Mouse (Mus musculus) right cerebral cortex, postnatal 10 days (tissue): ENCODE measurements around the gene Itsn1.

Experiments
- DNase-seq, 2 experiments: peaks; one replicate each; pipeline ENCODE4 v3.0.0; 2021; ENCODE audit warnings: low spot score in 2 of 2

Gene Itsn1

DNA sequence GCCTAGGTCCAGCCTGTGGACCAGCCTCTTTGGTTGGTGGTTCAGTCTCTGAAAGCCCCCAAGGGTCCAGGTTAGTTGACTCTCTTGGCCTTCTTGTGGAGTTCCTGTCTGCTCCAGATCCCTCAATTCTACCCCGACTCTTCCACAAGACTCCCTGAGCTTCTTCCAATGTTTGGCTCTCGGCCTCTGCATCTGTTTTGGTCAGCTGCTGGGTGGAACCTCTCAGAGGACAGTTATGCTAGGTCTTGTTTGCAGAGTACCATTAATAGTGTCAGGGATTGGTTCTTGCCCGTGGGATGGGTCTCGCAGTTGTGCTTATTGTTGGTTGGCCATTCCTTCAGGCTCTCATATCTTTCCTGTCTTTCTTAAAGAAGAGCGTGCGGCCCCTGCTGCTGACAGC is 39.5 kb downstream of the Itsn1 start:
- peak in 1 of 2 experiments; percentile 17 for DNase-seq

DNA sequence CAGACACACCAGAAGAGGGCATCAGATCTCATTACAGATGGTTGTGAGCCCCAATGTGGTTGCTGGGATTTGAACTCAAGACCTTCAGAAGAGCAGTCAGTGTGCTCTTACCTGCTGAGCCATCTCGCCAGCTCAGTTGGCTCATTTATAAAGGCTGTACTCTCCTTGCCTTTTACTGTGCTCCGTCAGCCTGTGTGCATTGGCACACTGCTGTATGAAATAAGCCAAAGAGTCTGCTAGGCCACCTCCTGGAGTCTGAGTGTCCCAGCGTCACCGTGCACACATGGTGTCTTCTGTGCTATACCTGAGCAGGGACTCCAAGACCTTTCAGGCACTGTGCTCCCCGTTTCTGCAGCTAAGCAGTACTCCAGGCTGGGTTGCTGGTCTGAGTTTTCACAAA is 40.8 kb downstream of the Itsn1 start:
- no peak for DNase-seq

DNA sequence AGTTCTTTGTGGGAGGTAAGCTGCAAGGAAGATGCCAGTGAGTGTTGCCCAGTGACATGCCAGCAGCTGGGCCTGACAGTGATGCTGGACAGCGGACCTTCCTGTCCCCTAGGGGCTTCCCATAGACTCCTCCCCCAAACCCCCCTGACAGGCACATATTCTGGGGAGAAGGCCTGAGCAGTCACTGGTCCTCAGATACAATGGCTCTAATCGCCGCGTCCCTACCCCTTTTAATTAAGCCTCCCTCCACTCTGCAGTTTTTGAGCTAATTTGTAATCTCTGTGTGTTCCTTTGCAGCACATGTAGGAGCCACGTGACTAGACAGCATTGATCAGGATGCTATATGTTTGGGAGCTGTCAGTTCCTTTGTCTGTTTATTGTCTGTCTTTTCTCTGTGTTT is 41.6 kb downstream of the Itsn1 start:
- DNase-seq, result no peak

DNA sequence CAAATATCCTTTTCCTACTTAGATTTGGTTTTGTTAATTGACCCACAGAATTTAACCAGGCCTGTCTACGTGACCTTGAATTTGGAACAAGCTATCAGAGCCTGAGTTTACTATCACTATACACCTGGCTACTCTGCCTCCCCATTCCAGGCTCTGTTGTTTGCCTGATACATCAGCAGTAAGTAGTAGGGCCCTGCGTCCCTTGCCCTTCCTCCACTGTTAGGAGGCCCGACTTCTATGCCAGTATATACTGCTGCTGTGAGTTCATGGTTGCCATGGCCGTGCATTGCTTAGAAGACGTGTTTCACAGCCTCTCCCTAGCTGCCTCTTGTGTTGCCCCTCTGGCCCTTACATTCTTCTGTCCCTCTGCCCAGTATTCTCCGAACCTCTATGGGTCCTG is 42.3 kb downstream of the Itsn1 start:
- DNase-seq, result no peak

DNA sequence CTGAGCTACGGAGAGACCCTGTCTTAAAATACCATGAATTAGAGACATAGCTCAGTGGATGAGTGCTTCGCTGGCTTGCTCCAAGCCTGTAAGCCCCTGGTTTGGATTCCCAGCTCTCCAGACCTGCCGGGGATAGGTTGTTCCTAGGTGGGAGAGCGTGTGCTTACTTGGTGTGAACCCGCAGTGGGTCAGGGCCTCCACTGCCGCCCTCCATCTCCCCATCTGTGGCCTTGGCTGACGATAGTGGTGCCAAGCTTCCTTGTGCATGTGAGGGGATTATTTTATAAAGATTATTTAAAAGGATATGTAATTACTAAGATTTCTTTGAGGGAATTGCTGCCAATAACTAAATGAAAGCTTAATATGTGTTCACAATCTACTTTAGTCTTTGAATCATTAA is 43.5 kb downstream of the Itsn1 start:
- DNase-seq, result no peak

DNA sequence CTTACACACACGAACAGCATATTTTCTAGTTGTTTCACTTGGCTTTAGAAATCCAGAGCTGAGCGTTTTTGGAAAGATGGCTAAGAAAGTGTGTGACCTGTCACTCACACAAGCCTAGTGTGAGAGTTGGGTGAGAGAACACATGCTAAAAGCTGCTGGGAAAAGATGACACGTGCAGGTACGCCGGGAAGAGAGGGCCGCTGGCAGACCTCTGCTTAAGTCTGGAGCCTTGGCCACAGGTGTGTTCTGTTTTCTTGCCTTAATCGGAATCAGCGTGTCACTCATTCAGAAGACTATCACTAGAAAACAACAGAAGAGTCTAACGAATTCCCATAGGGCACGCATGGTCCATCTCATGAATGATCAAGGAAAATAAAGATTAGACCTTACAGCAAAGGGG is 50.5 kb downstream of the Itsn1 start:
- DNase-seq, result no peak

DNA sequence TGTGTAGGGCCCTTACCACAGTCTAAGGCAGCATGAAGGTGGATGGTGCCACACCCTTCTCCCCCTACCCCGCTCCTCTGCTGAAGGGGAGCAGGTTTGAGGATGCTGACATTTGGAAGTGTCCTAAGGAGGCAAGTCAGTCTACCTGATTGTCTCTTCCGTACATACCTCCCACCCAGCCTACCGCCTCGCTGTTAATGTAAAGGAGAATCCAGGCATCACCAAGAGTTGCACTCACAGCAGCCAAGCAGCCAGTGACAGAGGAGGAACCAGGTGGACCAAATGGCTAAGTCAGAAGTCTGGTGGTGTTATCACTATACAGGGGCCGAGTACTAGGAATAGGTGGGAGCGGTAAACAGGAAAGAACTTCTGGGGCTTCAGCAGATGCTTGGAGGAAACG is 51.1 kb downstream of the Itsn1 start:
- DNase-seq, result no peak

DNA sequence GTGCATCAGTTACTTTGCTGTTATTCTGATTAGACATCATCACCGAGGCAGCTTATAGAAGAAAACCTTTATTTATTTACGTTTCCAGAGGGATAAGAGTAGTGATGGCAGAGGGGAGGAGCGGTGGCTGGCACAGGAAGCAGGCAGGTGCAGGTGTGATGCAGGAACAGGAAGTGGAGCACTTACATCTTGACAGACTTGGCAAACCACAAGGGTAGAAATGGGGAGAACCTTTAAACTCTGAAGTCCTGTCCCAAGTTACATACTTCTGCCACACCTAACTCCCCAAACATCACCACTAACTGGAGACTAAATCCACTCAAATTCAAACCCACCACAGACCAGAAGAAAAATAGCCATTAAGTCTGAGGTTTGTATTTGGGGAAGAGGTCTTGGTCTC is 51.7 kb downstream of the Itsn1 start:
- no peak for DNase-seq

DNA sequence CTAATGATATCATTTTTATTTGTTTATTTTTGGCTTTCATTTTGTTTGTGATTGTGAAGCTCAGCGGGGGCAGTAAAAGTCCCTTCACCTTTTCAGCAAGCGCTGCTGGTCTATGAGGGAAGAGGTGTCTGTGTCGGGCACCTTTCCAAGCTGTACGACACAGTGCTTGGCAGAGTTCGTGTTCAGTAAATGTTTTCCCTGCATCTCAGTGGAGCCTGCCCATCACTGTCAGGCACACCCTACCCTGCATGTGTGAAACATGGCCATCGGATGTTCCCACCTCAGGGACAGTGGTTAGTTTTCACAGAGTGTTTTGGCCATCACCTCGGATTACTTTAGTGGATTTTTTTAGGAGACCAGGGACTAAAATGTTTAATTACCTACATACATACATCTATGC is 54.1 kb downstream of the Itsn1 start:
- DNase-seq, result no peak

DNA sequence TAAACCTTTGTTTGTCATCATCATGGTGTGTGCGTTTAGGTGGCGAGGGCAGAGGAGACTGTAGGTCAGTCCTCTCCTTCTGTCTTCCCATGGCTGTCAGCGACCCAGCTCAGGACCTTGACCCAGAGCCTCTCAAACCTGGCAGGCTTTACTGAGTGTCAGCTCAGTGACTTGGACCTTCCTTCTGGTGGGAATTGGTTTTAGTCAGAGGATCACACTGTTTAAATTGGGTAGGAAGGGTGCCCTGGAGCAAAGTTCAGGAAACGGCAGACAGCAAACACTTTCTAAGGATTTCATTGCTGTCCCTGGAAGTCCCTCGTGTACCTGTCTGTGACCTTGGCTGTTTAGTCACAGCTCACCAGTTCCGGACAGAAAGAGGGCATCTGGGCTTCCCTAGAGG is 55.2 kb downstream of the Itsn1 start:
- DNase-seq, result no peak

DNA sequence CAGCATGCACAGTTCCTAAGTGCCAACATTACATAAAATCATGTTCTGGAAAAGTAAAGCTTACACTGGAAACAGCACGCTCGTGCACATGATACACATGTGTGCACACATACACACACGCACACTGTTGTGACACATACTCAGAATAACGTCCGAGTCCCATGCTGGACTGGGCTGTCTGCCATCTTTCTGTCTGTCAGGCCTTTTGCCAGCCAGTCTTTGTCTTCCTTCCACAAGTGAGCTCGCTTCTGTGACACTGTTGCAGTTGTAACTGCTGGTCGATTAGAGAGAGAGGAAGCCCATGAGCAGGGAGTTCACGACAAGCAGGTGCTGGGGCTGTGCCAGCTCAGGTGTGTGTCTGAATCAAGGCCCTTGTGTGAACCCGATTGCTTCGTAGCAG is 57.3 kb downstream of the Itsn1 start:
- DNase-seq, result peak; percentile 68 to 72

DNA sequence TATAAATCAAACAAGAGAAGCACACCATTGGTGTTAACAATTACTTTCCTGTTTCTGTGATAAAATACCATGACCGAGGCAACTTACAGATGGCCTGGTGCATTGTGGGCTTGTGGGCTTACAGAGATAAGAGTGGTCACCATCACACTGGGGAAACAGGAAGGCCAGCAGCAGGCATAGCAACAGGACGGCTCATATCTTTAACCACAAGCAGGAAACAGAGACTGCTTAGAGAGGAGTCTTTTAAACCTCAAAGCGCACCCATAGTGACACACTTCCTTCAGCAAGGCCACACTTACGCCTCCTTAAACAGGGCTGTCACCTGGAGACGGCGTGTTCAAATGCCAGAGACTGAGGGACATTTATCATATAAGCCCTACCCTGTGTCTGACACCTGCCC is 60.6 kb downstream of the Itsn1 start:
- DNase-seq, result no peak

DNA sequence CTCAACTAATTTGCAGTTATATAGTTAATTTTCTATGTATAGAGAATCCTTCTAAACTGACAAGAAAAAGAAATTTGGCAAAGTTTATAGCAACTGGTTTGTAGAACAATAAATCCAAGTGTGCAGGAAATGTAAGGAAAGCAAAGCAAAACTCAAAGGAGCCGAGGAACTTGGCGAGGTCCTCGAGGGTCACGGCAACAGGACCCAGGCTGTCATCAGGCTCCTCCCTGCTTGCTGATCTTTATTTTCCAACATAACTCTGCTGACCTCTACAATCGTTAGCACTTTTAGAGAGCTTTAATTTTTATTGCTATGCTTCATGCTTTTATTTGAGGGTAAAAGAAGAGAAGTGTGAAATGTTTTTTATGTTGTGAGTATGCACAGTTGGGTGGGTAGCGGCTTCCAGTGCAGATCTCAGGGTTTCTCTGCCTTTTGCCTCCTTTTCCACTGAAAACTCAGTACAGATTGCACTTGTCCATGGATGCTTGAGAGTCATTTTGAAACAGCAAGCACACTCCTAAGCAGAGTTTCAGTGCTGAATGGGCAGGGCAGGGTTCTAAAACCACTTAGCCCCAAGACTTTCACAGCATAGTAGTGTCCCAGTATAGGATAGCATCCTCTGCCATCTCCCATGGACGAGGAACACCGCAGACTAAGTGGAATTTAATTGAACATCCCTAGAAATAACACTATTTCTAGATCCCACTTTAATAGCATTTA is 63.6 kb downstream of the Itsn1 start:
- no peak for DNase-seq

DNA sequence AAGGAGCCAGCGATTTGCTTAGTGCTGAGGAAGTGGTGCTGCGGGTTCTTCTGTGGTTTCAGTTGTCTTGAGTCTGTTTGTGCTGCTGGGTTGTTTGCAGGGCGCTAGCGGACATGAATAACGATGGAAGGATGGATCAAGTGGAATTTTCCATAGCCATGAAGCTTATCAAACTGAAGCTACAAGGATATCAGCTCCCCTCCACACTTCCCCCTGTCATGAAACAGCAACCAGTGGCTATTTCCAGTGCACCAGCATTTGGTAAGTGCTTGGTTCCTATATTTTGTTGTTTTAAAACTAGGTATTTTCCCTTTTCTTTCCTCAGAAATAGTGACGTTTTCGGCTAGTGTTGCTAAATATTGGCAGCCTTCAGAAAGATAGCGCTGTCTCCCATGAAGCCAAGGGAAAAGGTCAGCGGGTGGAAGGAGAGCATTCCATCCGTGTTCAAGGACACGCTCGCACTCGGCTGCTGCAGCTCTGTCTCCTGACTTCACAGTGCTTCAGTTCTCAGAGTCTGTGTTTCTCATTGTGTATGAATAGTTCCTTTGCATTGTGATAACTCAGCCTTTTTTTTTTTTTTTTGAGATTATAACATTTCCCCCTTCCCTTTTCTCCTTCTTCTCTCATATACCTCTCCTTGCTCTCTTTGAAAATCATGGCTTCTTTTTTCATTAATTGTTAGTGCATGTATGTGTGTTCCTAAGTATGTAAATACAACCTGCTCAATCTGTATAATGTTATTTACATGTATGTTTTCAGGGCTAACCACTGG is 64.6 kb downstream of the Itsn1 start:
- DNase-seq, result no peak

DNA sequence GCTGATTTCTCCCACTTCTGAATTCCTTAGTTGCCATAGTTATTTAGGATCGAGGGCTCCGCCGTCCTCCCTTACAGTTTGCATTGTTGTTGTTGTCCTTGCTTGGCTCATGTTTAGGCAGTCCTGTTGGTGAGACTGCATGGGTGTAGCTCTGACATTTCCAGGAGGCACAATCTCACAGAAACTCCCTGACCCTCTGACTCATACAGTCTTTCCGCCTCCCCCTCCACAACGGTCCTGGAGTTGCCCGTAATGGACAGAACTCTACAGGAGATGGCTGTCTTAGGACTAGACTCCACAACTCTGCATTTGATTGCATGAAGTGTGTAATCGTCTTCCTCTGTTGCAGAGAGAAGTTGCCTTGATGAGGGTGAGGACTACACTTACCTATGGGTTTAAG is 65.2 kb downstream of the Itsn1 start:
- DNase-seq, result no peak

DNA sequence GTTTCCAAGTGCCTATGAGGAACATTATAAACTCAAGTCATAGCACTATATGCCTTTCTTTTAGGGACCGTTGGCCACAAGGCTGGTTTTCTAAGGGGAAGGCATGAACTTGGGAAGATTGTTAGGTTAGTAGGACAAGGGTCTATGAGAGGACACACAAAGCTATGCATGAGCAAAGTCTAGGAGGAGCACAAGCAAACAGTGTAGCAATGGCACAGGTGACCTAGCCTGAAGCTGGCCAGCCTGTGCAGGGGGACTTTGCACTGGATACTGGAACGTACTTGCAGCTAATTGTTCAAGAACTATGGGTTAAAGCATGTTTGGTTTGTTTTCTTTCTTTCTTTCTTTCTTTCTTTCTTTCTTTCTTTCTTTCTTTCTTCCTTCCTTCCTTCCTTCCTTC is 66.0 kb downstream of the Itsn1 start:
- no peak for DNase-seq

DNA sequence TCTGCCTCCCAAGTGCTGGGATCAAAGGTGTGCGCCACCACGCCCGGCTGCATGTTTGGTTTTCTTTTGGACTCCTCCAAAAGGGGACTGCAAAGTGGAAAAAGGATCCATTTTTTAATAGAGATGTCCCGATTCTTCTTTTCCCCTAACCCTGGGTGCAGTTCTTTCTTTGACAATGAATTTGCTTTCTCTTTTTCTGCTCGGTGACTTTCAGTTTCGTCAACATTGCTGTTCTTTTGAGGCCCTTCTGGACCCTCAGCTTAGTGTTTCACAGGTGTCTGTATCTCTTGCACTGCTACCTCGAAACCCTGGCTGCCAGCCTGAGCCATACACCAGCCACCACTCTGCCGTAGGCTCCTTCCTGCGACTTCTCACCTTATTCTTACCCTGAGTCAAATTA is 66.5 kb downstream of the Itsn1 start:
- DNase-seq, result no peak

DNA sequence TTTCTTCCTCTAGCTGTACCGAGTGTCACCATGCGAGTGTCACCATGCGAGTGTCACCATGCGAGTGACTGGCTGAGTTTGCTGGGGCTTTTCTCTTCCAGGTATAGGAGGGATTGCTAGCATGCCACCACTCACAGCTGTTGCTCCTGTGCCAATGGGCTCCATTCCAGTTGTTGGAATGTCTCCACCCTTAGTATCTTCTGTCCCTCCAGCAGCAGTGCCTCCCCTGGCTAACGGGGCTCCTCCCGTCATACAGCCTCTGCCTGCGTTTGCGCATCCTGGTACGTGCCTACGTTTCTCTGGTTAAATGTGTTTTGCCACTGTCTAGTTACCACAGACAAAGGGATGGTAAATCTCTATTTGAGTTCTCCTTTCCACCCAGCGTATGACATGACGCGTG is 72.3 kb downstream of the Itsn1 start:
- DNase-seq, result no peak

DNA sequence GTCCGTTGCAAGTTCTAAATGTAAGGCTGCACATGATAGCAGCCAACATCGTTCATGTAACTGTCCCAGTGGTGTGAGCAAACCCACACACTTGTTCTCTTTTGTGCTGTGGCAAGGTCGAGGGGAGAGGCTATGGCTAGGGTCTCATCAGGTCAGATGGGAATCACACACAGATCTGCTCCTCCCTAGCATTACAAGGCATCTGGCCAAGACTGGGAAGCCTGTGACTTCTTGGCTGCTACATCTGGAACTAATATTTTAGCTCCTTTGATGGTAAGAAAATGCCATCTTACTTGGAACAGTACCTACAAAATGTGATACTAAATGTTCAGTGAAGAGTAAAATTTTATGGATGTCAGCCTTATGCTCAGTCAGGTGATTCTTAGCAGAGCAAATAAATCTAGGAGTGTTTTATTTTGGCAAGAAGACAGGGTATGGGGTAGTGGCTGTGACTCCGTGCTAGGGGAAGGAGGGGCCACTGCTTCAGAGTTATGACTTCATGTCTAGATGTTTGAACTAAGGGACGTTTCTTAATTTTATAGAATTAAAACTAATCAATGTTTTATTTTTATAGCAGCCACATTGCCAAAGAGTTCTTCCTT is 73.5 kb downstream of the Itsn1 start:
- no peak for DNase-seq

DNA sequence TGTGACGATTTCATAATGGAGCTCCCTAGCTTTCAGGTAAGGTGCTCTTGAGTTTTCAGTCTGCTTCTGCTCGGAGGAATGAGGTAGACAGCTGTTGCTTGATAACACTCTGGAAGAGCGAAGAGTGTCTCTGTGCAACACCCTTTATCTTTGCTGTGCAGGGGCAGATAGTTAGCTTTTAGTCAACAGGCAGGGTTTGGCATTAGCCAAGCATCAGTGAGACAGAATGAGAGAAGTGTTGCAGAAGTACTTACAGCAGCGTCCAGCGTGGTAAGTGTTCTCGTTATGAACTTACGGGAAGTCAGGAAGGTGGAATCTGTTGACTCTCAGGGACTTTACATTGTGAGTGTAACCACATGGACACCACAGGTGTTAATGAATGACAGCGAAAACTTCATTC is 75.3 kb downstream of the Itsn1 start:
- DNase-seq, result no peak

DNA sequence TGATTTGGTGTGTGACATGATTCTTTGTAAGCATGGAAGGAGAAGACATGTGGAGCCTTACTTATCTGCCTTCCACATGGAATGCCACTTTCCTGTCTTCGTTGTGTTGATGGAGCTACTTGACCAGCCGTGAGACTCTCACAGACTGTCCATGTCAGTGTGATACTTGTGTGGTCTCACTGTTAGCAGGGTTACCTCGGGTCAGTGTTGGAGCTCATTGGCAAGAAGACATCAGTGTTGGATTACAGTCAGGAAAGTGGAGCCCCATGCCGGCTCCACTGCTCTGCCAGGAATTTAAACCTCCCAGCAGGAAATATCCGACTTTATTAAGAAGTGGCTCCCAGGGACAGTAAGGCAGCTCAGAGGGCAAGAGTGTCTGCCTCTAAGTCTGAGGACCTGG is 75.8 kb downstream of the Itsn1 start:
- DNase-seq, result no peak

DNA sequence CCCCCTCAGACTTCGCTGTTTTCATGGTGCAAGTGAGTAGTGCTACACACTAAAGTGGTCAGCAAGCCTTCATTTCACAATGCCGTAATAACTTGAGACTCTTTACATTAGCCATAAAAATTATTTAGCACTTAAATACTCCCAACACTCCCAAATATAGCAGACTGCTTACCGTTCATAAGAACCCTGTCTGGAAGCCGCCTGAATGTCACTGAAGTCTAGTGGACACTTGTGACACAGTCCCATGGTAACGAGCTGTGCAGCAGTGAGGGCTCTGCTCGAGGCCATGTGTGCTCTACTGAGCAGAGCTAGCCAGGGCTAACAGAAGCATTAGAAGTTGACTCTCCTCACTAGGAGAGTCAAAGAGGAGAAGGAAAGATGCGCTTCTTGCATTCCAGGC is 81.2 kb downstream of the Itsn1 start:
- DNase-seq, result no peak

DNA sequence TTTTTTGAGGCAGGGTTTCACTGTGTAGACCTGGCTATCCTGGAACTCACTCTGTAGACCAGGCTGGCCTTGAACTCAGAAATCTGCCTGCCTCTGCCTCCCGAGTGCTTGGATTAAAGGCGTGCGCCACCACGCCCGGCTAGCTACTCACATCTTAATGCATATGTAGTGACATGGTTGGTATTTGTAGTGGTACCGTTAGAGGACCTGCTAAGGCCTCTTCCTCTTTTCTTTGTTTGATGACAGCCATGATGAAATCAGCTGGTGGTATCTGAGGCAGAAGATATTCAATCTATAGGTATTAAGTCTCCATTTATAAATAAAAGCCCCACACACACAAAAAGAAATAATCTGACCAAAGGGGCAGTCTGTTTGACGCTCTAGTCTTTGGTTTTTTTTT is 82.3 kb downstream of the Itsn1 start:
- no peak for DNase-seq
